Mouse (Mus musculus) hindbrain, embryonic 11.5 days (tissue): Measurements from ENCODE around the gene Plxna4. TPM values are rescaled to one million over a fixed set of nuclear protein-coding genes. Genes with fewer than 3 reads are reported as not detected.

ENCODE experiments used
- ATAC-seq: fragments of 200-750 bp; cut with Nextera tagmentation; 2 replicates; pipeline ENCODE4 v1.8.0; 2017; ENCODE audit warnings: mild to moderate bottlenecking, moderate TSS enrichment, moderate library complexity; ENCODE audit not compliant: low FRiP score
- DNase-seq: peaks from one replicate; pipeline ENCODE4 v3.0.0-alpha.2; 2015; ENCODE audit warnings: low spot score
- H3K27ac ChIP-seq: fragments of 300-500 bp; sonication (generic); 2 replicates; pipeline ENCODE4 v1.5.1; 2014; ENCODE audit warnings: mild to moderate bottlenecking, low read depth, low read length
- H3K27me3 ChIP-seq: fragments of 300-500 bp; sonication (generic); 2 replicates; pipeline ENCODE4 v1.6.1; 2014; ENCODE audit warnings: mild to moderate bottlenecking, low read length, moderate library complexity, mixed read lengths; ENCODE audit not compliant: control insufficient read depth, insufficient read depth
- H3K36me3 ChIP-seq: fragments of 300-500 bp; sonication (generic); 2 replicates; pipeline ENCODE4 v1.6.1; 2014; ENCODE audit warnings: mild to moderate bottlenecking, low read length, moderate library complexity, mixed read lengths; ENCODE audit not compliant: control insufficient read depth, insufficient read depth
- H3K4me1 ChIP-seq: fragments of 300-500 bp; sonication (generic); replicated peaks from 2 replicates; pipeline ENCODE4 v1.6.1; 2014; ENCODE audit warnings: low read length, mixed read lengths; ENCODE audit not compliant: control insufficient read depth, insufficient read depth
- H3K4me2 ChIP-seq: fragments of 300-500 bp; sonication (generic); replicated peaks from 2 replicates; pipeline ENCODE4 v1.6.1; 2014; ENCODE audit warnings: mild to moderate bottlenecking, low read depth, low read length
- H3K4me3 ChIP-seq: fragments of 300-500 bp; sonication (generic); 2 replicates; pipeline ENCODE4 v1.5.1; 2014; ENCODE audit warnings: low read depth, low read length
- H3K9ac ChIP-seq: fragments of 300-500 bp; sonication (generic); 2 replicates; pipeline ENCODE4 v1.6.1; 2014; ENCODE audit warnings: low read depth, low read length
- H3K9me3 ChIP-seq: fragments of 300-500 bp; sonication (generic); 2 replicates; pipeline ENCODE4 v1.6.1; 2016; ENCODE audit warnings: low read length; ENCODE audit not compliant: control insufficient read depth
- WGBS: fragments of 180-500 bp; shearing (Covaris S2); extraction: QIAGEN DNeasy Blood & Tissue Kit; methylation state at CpG from one replicate; pipeline ENCODE4 v1.1.7; 2014; 5-methylcytosine and 5-hydroxymethylcytosine counted together
- polyA plus RNA-seq: library from polyadenylated mRNA; unstranded; fragments of >200 nt; fragmentation: Nextera tagmentation; extraction: Ambion mirVana; gene quantifications from 2 replicates; pipeline ENCODE4 v1.2.1, GENCODE M21; 2014

Plxna4 gene
- polyA plus RNA-seq, 1 experiment from 2014 or later: 8.1 TPM

GRCm38 (mm10) chr6:32479193-32479758 is 108.7 kb downstream of the Plxna4 start:
- Histone ChIP-seq H3K4me3 (no peak overlapping the region), H3K27ac (no peak overlapping the region), H3K9me3 (no peaks in the 10 kb centered on the region), H3K36me3 (no peaks in the 10 kb centered on the region), H3K9ac (no peak overlapping the region), H3K4me1 (0 out of 2 replicates have a peak, but pooled peaks cover 2% of the 10 kb centered on the region), H3K27me3 (no peaks in the 10 kb centered on the region), H3K4me2 (no peak overlapping the region)
- DNase-seq: peak; percentile 49
- no peak for ATAC-seq
- WGBS: 53% methylated on average over 2 of the region's 2 CpGs

- Histone ChIP-seq H3K36me3 (no peaks in the 10 kb centered on the region), H3K4me1 (0 out of 2 replicates have a peak, but pooled peaks cover 2% of the 10 kb centered on the region), H3K27ac (no peak overlapping the region), H3K27me3 (no peaks in the 10 kb centered on the region; the same call in 1 of the 2 replicates), H3K4me3 (no peak overlapping the region), H3K9me3 (no peaks in the 10 kb centered on the region), H3K9ac (no peak overlapping the region), H3K4me2 (no peak overlapping the region)
- DNase-seq (no peak), ATAC-seq (no peak)
- WGBS: 94% methylated on average over 4 of the region's 4 CpGs
Observed at GRCm38 (mm10) chr6:32475958-32476357, 112.0 kb downstream of the Plxna4 start.

GRCm38 (mm10) chr6:32472062-32472461 is 115.9 kb downstream of the Plxna4 start:
- DNase-seq (no peak), ATAC-seq (no peak)
- no peaks in the 10 kb centered on the region for H3K9me3 ChIP-seq
- H3K4me2 ChIP-seq: no peak overlapping the region
- no peak overlapping the region for H3K9ac ChIP-seq
- no peak overlapping the region for H3K4me3 ChIP-seq
- WGBS: 83% methylated on average over 5 of the region's 5 CpGs
- no peaks in the 10 kb centered on the region; the same call in 1 of the 2 replicates for H3K27me3 ChIP-seq
- H3K27ac ChIP-seq: no peak overlapping the region
- H3K4me1 ChIP-seq: no peaks in the 10 kb centered on the region
- H3K36me3 ChIP-seq: no peaks in the 10 kb centered on the region

- Histone ChIP-seq H3K9ac (no peak overlapping the region), H3K27ac (no peak overlapping the region), H3K4me1 (no peaks in the 10 kb centered on the region), H3K27me3 (no peaks in the 10 kb centered on the region; the same call in 1 of the 2 replicates), H3K36me3 (no peaks in the 10 kb centered on the region), H3K4me3 (no peak overlapping the region), H3K4me2 (no peak overlapping the region), H3K9me3 (no peaks in the 10 kb centered on the region)
- no peak for DNase-seq
- 56% methylated on average over 3 of the region's 3 CpGs for WGBS
- no peak for ATAC-seq
Observed at GRCm38 (mm10) chr6:32471639-32472038, 116.4 kb downstream of the Plxna4 start.

GRCm38 (mm10) chr6:32469196-32469595 is 118.8 kb downstream of the Plxna4 start:
- Histone ChIP-seq H3K27ac (no peak overlapping the region), H3K9me3 (no peaks in the 10 kb centered on the region), H3K27me3 (no peaks in the 10 kb centered on the region; the same call in 1 of the 2 replicates), H3K4me2 (no peak overlapping the region), H3K9ac (no peak overlapping the region), H3K36me3 (no peaks in the 10 kb centered on the region), H3K4me3 (no peak overlapping the region), H3K4me1 (peaks cover 2% of the 10 kb centered on the region; the same call in 1 of the 2 replicates)
- DNase-seq: no peak
- 68% methylated on average over 5 of the region's 5 CpGs for WGBS
- no peak for ATAC-seq

- H3K36me3 ChIP-seq: no peaks in the 10 kb centered on the region
- no peak overlapping the region for H3K4me3 ChIP-seq
- no peak overlapping the region for H3K4me2 ChIP-seq
- peaks cover 3% of the 10 kb centered on the region; the same call in 1 of the 2 replicates for H3K4me1 ChIP-seq
- no peak for ATAC-seq
- H3K27ac ChIP-seq: no peak overlapping the region
- no peaks in the 10 kb centered on the region for H3K27me3 ChIP-seq
- H3K9ac ChIP-seq: no peak overlapping the region
- 81% methylated on average over 8 of the region's 8 CpGs for WGBS
- H3K9me3 ChIP-seq: no peaks in the 10 kb centered on the region
- no peak for DNase-seq
Observed at GRCm38 (mm10) chr6:32465129-32465528, 122.9 kb downstream of the Plxna4 start.

- no peak overlapping the region for H3K4me3 ChIP-seq
- H3K9ac ChIP-seq: no peak overlapping the region
- ATAC-seq: no peak
- no peak for DNase-seq
- H3K4me1 ChIP-seq: peaks cover 3% of the 10 kb centered on the region; the same call in 1 of the 2 replicates
- no peaks in the 10 kb centered on the region for H3K9me3 ChIP-seq
- 60% methylated on average over 8 of the region's 8 CpGs for WGBS
- H3K36me3 ChIP-seq: no peaks in the 10 kb centered on the region
- no peak overlapping the region for H3K27ac ChIP-seq
- no peak overlapping the region for H3K4me2 ChIP-seq
- H3K27me3 ChIP-seq: no peaks in the 10 kb centered on the region
Observed at GRCm38 (mm10) chr6:32464637-32465036, 123.4 kb downstream of the Plxna4 start.

- Histone ChIP-seq H3K4me3 (no peak overlapping the region), H3K4me1 (peaks cover 3% of the 10 kb centered on the region; the same call in 1 of the 2 replicates), H3K27ac (no peak overlapping the region), H3K4me2 (no peak overlapping the region), H3K36me3 (no peaks in the 10 kb centered on the region), H3K27me3 (no peaks in the 10 kb centered on the region), H3K9ac (no peak overlapping the region), H3K9me3 (no peaks in the 10 kb centered on the region)
- 75% methylated on average over 4 of the region's 4 CpGs for WGBS
- DNase-seq: peak; percentile 17
- no peak for ATAC-seq
Observed at GRCm38 (mm10) chr6:32464046-32464445, 123.9 kb downstream of the Plxna4 start.

- no peak overlapping the region for H3K27ac ChIP-seq
- peaks cover 3% of the 10 kb centered on the region; the same call in 1 of the 2 replicates for H3K4me1 ChIP-seq
- no peak overlapping the region for H3K9ac ChIP-seq
- DNase-seq: no peak
- no peak for ATAC-seq
- WGBS: 81% methylated on average over 8 of the region's 8 CpGs
- H3K9me3 ChIP-seq: no peaks in the 10 kb centered on the region
- no peak overlapping the region for H3K4me2 ChIP-seq
- no peak overlapping the region for H3K4me3 ChIP-seq
- H3K27me3 ChIP-seq: no peaks in the 10 kb centered on the region
- no peaks in the 10 kb centered on the region for H3K36me3 ChIP-seq
Observed at GRCm38 (mm10) chr6:32460400-32460799, 127.6 kb downstream of the Plxna4 start.
